Mouse (Mus musculus) heart, adult 2 months (tissue): ENCODE measurements at regions not wholly inside any gene's neighbourhood (a gene's known extent, or its start where the extent isn't known, plus 50 kb on each side); places are given as distances from the start of the nearest gene placed in this dataset.

Experiments
- DNase-seq, 2 experiments: peaks; one replicate each; pipeline ENCODE4 v3.0.0; 2021
- H3K27ac ChIP-seq: fragments of 200-600 bp; 2 replicates; pipeline ENCODE4 v1.8.1; 2022
- H3K27me3 ChIP-seq: fragments of 200-500 bp; 2 replicates; pipeline ENCODE4 v1.6.1; 2012; ENCODE audit warnings: mild to moderate bottlenecking, low read length, inconsistent platforms, mixed read lengths; ENCODE audit not compliant: control insufficient read depth, insufficient read depth
- H3K36me3 ChIP-seq: fragments of 200-500 bp; 2 replicates; pipeline ENCODE4 v1.6.1; 2012; ENCODE audit warnings: low read length, inconsistent platforms; ENCODE audit not compliant: control insufficient read depth, insufficient read depth
- H3K4me1 ChIP-seq: fragments of 200-500 bp; 2 replicates; pipeline ENCODE4 v1.6.1; 2011; ENCODE audit warnings: low read length; ENCODE audit not compliant: control insufficient read depth, insufficient read depth
- H3K4me3 ChIP-seq: fragments of 200-600 bp; 2 replicates; pipeline ENCODE4 v1.8.1; 2022
- H3K79me2 ChIP-seq: fragments of 200-500 bp; replicated peaks from 2 replicates; pipeline ENCODE4 v1.6.1; 2012; ENCODE audit warnings: mild to moderate bottlenecking, inconsistent platforms, low read length, moderate library complexity, mixed read lengths; ENCODE audit not compliant: control insufficient read depth, insufficient read depth
- H3K9ac ChIP-seq: fragments of 200-500 bp; 2 replicates; pipeline ENCODE4 v1.6.1; 2012; ENCODE audit warnings: low read depth, mild to moderate bottlenecking, control low read depth, inconsistent platforms, low read length, mixed read lengths
- CTCF ChIP-seq: fragments of 200-600 bp; IDR thresholded peaks from 2 replicates; pipeline ENCODE4 v1.8.1; 2022; ENCODE audit warnings: antibody characterized with exemption, mild to moderate bottlenecking, moderate library complexity
- EP300 ChIP-seq: fragments of 200-500 bp; IDR thresholded peaks from 2 replicates; pipeline ENCODE4 v1.6.1; 2011; ENCODE audit warnings: low read depth, low read length, control low read depth; ENCODE audit not compliant: insufficient read depth
- POLR2A ChIP-seq: fragments of 200-500 bp; IDR thresholded peaks from 2 replicates; pipeline ENCODE4 v1.6.1; 2011; ENCODE audit warnings: mild to moderate bottlenecking, low read depth, low read length, control low read depth; ENCODE audit not compliant: insufficient read depth
- WGBS: fragments of 180-500 bp; shearing (Covaris S2); methylation state at CpG from one replicate; pipeline ENCODE4 v1.1.7; 2018; 5-methylcytosine and 5-hydroxymethylcytosine counted together
- intact Hi-C: fragments of 180-260 bp; cut with DNase I; formaldehyde crosslinking; loops from one replicate; pipeline ENCODE4 v1.15.1; 2025

DNA sequence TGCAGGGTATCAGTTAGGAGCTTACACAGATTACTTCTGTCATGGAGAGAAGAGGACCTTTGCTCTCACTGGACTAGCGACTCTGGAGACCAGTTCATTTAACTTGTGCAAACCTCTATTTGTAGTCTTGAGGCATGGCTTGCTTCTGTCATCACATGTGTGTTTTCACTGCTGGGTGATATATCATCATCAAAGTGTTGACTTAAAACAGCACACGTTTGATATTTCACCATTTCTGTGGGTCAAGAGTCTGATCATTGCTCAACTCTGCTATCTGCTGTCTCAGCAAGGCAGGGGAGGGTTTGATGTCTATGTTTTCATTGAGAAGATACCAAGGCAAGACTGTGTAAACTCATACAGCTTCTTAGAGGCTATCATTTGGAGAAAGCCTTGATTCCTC, 126.0 kb upstream of the 4930583I09Rik start:
- TF ChIP-seq POLR2A (no peak), CTCF (no peak), EP300 (no peak)
- no peak for DNase-seq
- WGBS = 28% methylated on average over 2 of the region's 2 CpGs
- intact Hi-C loops = no loop called here
- no peaks in the 10 kb centered on the region for H3K4me1 ChIP-seq
- H3K79me2 ChIP-seq = no peaks in the 10 kb centered on the region
- no peak overlapping the region for H3K9ac ChIP-seq
- no peak overlapping the region for H3K4me3 ChIP-seq
- H3K27ac ChIP-seq = no peak overlapping the region
- no peaks in the 10 kb centered on the region for H3K36me3 ChIP-seq
- H3K27me3 ChIP-seq = no peaks in the 10 kb centered on the region

DNA sequence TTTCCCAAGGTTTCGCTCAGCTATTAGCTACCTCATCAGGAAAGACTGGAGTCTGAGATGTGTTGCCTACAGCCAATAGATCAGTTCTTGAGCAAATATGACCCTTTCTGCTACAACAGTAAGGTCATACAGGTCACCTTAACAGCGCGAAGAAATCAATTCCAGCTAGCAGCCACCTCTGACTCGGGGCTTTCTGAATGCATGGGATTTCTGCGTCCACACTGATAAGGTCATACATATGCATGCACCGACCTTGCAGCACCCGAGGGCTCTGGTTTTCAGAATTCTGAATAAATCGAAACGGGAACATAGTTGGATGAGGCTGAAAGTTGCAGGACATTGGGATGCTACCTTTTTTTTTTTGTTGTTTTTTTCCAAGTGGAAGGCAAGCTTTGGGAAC, 121.6 kb upstream of the 4930583I09Rik start:
- Histone ChIP-seq H3K4me3 (no peak overlapping the region), H3K79me2 (no peaks in the 10 kb centered on the region), H3K27ac (no peak overlapping the region), H3K9ac (no peak overlapping the region), H3K27me3 (no peaks in the 10 kb centered on the region), H3K4me1 (no peaks in the 10 kb centered on the region), H3K36me3 (no peaks in the 10 kb centered on the region)
- TF ChIP-seq EP300 = no peak
- no peak for TF ChIP-seq CTCF
- no peak for TF ChIP-seq POLR2A
- no peak for DNase-seq
- WGBS = 78% methylated on average over 9 of the region's 9 CpGs
- intact Hi-C loops = no loop called here

DNA sequence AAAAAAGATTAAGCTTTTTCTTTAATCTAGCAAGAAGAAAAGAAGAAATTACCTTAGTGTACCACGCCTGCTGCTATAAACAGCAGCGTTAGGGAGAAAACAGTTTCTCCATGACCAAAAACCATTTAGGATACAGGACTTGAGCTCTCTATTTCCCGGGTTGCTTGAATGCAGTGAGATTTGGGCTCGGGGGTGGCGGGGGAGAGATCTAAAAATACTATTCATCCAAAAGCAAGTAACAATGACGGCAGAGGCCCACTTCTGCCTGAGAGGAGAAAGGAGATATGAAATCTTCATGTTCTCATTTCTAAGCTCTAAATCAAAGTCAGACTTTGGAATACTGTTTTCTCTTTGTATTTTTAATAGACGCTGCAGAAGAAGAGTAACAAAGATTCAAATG, 120.6 kb upstream of the 4930583I09Rik start:
- H3K9ac ChIP-seq = no peak overlapping the region
- no peak for DNase-seq
- H3K79me2 ChIP-seq = no peaks in the 10 kb centered on the region
- no peaks in the 10 kb centered on the region for H3K27me3 ChIP-seq
- no peaks in the 10 kb centered on the region for H3K4me1 ChIP-seq
- no peaks in the 10 kb centered on the region for H3K36me3 ChIP-seq
- TF ChIP-seq POLR2A (no peak), CTCF (no peak), EP300 (no peak)
- no peak overlapping the region for H3K4me3 ChIP-seq
- intact Hi-C loops = no loop called here
- WGBS = 62% methylated on average over 7 of the region's 7 CpGs
- H3K27ac ChIP-seq = no peak overlapping the region

DNA sequence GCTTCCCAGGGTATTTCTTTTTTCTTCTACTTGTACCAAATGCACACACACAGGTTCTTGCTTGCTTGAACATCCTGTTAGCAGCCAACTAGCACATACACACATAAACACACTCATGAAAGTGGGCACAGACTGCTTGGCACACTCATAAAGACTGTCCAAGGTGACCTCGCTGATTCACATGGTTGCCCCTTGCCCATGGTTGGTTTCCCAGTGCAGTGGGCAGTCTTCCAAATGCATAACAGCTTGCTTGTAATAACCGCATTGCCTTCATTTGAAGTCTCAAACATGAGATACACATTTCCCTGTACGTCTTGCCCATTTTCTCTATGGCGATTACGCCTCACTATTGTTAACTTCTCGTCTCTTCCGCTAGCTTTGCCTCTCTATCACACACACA, 117.4 kb upstream of the 4930583I09Rik start:
- H3K79me2 ChIP-seq = no peaks in the 10 kb centered on the region
- WGBS = 92% methylated on average over 7 of the region's 7 CpGs
- H3K27ac ChIP-seq = no peak overlapping the region
- no peaks in the 10 kb centered on the region for H3K27me3 ChIP-seq
- no peak overlapping the region for H3K4me3 ChIP-seq
- TF ChIP-seq EP300 (no peak), CTCF (no peak), POLR2A (no peak)
- H3K36me3 ChIP-seq = no peaks in the 10 kb centered on the region
- intact Hi-C loops = no loop called here
- H3K4me1 ChIP-seq = no peaks in the 10 kb centered on the region
- no peak for DNase-seq
- no peak overlapping the region for H3K9ac ChIP-seq

DNA sequence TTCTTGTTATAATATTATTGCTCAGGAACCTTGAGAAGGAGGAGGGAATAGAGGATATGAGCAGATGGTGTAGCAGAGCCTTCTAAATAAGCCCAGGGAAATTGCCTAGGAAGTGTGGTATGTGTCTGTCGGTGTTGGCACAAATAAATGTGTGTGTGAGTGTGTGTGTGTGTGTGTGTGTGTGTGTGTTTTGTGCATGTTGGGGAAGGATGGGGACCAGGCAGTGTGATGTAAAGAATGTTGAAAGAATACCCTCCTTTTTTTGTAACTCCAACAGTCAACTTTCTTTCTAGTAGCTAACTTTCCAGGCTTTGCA, 115.7 kb upstream of the 4930583I09Rik start:
- no peak for DNase-seq
- no peaks in the 10 kb centered on the region for H3K79me2 ChIP-seq
- TF ChIP-seq CTCF = no peak
- no peak for TF ChIP-seq EP300
- TF ChIP-seq POLR2A = no peak
- no peaks in the 10 kb centered on the region for H3K4me1 ChIP-seq
- 62% methylated on average over 1 of the region's 1 CpGs for WGBS
- no peak overlapping the region for H3K4me3 ChIP-seq
- no peak overlapping the region for H3K27ac ChIP-seq
- H3K9ac ChIP-seq = no peak overlapping the region
- no peaks in the 10 kb centered on the region for H3K27me3 ChIP-seq
- intact Hi-C loops = no loop called here
- no peaks in the 10 kb centered on the region for H3K36me3 ChIP-seq

DNA sequence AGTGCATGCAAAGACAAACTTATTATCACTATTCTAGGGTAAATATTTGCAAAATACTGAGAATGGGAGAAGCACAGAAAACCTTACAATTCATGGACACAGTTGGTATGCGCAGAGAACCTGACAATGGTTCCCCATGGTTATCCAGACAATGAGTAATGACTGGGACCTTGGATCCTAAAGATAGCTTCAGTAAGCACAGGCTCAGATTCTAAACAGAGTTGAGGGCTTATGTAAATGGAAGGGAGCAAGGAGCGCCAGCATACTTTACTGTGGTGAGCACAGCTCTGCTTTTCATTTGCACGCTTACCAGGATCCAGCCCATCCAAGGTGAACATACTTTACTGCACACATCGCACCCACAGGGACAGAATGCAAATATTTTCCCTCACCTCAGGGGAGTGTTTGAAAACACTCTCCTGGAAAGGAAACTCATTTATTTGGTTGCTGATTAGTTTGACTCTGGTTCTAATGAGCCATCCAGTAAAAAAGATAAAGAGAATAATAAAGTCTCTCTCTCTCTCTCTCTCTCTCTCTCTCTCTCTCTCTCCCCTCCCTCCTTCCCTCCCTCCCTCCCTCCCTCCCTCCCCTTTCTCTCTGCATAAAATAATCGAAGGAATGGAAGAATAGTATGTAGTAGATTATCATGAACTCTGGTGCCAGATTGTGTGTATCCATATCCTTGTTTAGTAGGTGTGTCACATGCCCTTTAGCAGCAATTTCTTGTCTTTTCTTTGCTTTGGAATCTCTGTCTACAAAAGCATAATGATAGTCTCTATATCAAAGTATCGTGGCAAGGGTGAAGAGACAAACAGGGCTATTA, 115.1 kb upstream of the 4930583I09Rik start:
- WGBS = 67% methylated on average over 6 of the region's 6 CpGs
- Histone ChIP-seq H3K27ac (no peak overlapping the region), H3K9ac (no peak overlapping the region), H3K27me3 (no peaks in the 10 kb centered on the region), H3K79me2 (no peaks in the 10 kb centered on the region), H3K36me3 (no peaks in the 10 kb centered on the region), H3K4me3 (no peak overlapping the region), H3K4me1 (no peaks in the 10 kb centered on the region)
- DNase-seq = no peak
- no peak for TF ChIP-seq POLR2A
- TF ChIP-seq CTCF = no peak
- TF ChIP-seq EP300 = no peak
- intact Hi-C loops = no loop called here
